Mouse (Mus musculus) natural killer cell, adult 2 months (primary cell): Measurements from ENCODE around the gene 4930564D02Rik.

Experiments
- DNase-seq, 2 experiments: peaks; one replicate each; pipeline ENCODE4 v3.0.0; 2022; ENCODE audit warnings: low spot score in 2 of 2

The 4930564D02Rik gene

DNA sequence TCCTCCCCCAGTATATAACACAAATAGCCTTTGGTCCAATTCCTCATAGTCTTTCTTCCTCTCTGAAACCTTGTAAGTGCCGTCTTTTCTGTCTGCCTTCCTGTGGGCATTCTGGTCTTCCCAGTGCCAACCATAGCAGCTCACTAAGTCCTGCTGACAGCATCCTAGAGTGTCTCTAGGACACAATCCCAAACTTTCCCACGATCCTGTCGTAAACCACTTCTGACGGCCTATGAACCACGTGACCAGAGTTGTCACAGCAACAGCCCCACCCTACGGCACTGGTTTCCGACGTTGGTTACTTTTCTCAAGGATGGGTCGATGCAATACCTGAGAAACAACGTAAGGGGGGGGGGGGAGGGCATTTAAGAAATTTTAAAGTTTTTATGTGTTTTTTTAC is at the start of gene 4930564D02Rik:
4930564D02Rik (plus strand) TSS at position 301 of the 400 bp plus-strand sequence.
- DNase-seq, result no peak

DNA sequence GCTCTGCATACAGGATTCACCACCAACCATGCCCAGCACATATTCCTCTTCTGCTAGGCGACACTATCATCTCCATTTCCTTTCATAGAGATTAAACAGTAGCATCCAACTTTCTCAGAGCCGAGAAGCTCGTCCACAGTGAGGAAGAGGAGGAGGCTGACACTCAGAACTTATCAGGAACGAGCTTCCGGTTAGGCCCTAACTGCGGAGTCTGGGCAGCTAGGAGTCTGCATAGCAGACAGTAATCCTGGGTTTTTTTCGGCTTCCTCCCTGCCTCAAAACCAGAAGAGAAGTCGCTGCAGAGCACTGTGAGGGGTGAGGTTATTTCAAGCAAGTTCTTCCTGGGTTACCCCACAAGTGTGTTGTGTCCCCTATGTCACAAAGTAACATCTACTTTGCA is 49.3 kb upstream of the 4930564D02Rik start:
- no peak for DNase-seq

DNA sequence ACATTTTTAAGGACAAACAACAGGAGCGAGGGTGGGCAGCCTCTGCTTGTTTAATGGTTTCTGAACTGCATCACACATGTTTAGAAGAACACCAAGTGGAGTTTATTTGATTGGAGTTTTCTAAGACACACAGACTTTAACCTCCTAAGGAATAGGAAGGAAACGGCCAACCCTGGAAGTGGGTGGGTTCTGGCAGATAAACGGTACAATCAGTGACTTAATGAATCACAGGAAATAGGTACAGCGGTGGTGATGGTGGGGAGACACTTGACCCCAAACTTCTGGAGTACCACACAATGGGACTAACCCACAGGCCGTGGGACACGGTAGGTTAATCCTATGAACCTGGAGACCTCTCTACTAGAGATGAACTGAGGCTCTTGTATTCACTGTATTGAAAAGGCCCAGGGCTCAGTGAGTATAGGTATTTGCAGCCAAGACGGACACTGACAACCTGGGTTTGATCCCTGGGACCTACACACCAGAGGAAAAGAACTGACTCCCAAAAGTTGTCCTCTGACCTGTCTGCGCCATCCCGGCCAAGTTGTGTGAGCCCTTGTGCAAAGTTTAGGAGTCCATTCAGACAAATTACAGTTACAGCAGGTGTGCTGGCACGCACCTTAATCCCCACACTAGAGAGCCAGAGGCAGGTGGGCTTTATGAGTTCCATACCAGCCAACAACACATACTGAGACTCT is 48.4 kb upstream of the 4930564D02Rik start:
- DNase-seq, result no peak

DNA sequence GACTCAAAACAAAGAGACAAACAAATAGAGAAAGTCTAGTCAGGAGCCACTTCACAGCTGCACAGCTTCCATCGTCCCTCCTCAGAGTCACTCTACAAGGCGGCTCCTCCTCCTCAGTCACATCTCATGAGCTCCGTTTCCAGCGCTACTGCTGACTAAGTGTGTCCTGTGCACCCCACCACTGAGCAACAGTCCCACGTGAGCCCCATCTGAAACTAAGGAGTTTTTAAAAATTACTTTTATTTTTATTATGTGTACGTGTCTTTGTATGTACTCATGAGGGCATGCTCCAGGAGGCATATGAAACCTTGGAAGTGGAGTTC is 47.9 kb upstream of the 4930564D02Rik start:
- no peak for DNase-seq

DNA sequence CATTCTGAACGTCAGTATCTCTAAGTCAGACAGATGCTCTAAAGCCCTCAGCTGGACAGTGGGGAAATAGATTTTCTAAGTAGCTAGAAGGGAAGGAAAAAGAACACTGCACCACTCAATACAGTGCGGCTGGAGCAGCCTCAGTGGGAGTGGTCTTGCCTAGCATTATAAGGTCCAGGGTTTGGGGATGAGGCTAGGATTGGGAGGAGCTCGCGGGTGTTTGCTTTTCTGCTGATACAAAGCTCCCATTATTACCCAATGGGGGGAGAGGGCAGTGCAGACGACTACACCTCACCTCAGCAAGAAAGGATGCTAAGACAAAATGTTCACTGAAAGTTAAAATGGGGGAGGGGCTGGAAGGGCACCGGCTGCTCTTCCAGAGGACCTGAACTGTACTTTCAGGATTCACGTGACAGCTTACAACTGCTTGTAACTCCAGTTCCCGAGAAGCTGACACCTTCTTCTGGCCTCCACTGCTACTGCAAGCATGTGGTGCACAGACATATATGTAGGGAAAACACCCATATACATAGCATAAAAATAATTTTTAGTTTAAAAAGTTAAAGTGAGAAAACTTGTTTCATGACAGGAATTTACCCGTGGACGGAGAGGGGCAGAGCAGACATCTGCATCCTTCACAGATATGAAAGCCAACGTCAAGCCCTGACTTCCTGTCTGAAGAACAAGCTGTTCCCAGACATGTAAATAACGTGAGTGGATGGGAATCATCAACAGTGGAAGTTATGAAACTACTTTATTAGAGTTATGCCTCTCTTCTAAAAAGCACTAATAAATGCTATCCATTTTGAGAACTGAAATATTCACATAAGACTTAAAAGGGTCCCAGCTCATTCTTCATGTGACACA is 46.6 kb upstream of the 4930564D02Rik start:
- no peak for DNase-seq

DNA sequence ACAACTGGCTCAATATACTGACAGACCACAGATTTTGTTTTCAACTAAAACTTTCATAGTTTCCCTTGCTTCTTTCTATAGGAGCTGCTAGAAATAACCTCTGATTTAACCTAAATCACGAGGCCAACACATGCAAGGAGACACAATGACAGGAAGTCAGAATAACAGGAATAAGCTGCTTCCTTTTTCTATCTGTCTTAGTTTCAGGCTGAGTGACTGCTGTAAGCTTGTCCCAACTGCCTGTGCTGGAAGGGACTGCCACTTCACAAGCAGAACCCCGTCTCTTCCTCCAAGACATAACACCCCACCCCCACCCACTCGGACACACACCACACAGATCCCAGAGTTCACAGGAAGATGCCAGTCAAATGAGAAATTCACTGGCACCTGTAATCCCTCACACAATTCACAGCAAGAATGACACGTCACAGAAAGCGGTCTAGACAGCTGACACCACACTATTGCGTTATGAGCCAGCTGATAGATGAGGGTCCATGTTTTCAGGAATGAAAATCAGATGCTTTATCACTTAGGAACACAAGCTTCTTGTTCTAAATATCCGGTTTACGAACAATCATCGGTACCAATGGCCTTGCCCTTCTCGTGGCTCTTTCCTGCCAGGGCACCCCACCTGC is 43.2 kb upstream of the 4930564D02Rik start:
- no peak for DNase-seq

DNA sequence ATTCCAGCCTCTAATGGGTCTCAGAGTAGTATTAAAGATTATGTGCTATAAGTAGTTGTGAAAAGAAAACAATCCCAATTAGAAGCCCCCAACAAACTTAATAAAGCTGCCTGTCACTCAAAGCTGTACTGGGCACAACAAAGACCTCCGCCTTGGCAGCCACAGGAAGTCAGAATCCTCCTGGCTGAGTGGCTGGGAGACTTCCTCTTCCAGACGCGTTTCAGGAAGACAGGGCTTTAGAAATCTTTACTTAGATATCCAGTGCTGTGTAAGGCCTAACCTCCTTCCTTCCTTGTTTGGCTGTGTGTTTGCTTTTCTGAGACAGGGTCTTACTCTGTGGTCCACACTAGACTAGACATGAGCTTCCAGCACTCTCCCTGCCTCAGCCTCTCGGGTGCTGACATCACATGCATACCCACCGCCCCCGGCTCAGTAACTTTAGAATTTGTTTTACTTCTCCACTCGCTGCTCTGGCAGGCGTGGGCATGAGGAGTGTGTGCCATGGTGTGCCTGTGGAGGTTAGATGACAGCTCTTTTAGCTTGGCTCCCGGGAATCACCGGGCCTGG is 30.3 kb upstream of the 4930564D02Rik start:
- no peak for DNase-seq

DNA sequence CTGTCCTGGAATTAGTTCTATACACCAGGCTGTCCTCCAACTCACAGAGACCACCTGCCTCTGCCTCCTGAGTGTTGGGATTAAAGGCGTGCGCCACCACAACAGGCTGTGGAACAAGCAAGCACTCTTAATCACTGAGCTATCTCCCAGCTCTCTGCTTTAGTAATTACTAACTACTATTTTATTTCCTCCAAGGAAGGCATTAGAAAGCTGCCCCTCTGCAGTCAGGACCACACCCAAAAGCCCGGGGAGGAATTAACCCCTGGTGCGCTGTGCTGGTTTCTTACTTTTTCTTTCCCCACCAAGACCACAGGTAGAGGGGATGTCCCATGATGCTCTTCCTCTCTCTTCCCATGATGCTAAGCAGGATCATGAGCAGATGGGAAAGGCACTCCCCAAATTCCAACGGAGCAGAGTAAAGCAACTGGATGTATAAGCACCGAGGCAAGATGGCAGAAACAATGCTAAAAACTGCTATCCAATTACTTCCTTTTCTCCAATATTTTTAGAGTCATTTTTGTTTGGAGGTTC is 29.3 kb upstream of the 4930564D02Rik start:
- no peak for DNase-seq

DNA sequence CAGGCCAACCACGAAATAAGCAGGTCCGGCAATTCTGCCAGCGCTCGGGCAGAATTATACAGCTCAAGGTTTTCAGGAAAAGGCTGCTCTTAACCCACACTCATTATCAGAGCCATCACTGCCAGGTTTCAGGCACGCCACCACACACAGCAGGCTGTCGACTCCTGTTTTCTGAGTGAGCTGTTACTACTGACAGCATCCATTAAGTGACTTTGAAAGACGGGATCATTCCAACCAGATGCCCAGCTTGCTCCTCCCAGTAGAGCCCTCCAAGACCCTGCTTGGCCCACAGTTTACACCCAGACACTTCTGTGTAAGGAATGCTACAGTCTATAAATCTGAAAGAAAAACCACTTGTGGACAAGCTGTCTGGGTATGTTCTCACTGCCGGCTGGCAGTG is 26.6 kb upstream of the 4930564D02Rik start:
- no peak for DNase-seq

DNA sequence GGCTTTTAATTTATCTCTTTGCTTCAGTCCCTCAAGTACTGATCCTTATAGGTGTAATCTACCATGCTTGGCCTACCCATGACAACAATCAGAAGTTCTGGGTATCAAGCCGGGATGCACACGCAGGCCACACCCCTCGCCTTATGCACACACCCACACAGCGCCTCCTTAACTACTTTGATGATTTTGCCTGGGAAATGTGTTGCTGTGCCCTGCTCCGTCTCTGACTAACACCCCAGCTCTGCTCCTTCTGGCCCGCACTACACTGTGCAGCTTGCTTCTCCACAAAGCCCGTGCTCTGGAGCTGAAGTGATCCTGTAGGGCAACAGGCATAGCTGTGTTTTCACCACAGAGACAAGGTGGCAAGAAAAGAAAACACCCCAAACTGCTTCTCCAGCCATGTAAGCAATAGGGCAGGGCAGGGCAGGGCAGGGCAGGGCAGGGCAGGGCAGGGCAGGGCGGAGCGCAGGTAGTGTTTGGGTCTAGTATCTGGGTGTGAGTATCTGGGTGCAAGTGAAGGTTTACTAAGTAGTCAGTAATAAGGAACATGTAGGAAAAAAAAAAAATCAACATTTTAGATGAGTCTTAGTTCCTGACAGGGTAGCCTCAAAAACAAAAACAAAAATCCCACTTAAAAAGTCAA is 25.5 kb upstream of the 4930564D02Rik start:
- no peak for DNase-seq

DNA sequence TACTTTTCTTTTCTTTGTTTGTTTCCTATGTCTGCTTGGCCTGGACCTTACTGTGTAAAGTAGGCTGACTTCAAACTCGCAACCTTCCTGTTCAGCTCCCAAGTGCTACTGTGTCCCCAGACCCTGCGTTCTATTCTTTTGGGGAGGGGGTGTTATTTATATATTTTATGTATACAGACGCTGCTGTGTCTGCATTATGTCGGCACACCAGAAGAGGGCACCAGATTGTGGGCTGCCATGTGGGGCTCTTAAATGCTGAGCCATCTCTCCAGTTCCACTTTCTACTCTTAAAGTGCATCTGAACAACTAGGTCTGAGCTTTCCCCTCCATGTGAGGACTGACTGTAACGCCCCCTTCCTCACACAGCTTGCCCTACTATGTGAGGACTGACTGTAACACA is 22.9 kb upstream of the 4930564D02Rik start:
- no peak for DNase-seq

DNA sequence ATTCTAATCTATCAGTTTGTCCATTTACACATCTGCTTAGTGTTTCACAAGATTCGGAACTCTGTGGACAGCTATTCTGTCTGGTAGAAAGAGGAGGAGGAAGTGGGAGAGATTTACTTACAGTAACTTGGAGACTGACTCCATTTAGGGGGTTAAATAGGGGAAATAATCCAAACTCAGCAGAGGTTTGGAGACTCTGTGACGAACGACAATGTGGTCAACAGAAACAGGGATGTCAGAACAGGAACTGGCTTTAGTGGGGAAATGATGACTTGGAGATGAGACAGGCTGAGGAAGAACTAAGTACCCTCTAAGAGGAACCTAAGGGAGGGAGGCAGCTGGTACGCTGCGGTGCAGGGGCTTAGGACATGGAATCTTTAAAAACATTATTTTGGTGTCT is 19.8 kb upstream of the 4930564D02Rik start:
- DNase-seq, result no peak

DNA sequence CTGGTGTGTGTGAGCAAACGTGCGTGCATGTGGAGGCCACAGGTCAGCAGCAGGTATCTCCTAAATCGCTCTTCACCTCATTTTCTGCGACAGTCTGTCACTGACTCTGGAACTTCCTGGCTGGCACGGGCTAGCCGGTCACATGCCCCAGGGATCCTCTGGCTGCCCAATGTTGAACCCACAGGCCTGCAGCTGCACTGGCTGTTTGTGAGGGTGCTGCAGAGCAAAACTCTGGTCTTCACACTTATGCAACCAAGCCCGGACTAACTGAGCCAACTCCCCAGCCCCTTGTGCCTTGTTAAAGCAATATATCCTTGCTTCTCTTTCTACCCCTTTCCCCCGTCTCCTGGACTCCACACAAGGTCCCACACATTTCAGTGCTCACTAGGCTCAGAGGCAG is 19.0 kb upstream of the 4930564D02Rik start:
- no peak for DNase-seq

DNA sequence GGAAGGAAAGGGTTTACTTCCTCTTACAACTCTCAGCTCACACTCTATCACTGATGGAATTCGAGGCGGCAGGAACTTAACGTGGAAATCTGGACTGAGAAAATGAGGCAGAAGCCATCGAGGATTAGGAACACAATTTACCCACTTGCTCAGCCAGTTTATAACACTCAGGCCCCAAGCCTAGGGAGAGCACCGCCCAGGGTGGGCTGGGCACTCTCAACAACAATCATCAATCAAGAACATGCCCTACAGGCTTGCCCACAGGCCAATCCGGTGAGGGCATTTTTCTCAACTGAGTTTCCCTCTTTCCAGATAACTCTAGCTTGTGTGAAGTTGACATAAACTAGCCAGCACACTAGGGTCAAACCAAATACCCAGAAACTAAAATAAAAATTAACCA is 16.8 kb upstream of the 4930564D02Rik start:
- no peak for DNase-seq

DNA sequence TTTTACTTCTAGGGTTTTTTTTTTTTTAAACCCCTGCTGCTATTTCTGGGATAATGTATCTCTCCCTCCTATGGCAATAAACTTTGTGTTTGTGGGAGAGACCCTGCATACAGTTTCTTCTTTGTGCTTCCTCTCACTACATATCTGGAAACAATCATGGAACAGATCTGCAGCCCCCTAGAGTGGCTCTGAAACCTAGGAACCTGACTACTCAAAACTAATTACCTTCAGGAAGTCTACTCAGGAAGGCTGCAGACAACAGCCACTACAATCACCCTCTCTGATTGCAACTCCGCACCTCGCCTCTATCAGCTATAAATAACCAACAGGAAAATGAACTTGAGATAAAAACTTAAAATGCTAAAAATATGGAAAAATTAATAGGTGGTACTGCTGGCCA is 15.5 kb upstream of the 4930564D02Rik start:
- DNase-seq, result no peak

DNA sequence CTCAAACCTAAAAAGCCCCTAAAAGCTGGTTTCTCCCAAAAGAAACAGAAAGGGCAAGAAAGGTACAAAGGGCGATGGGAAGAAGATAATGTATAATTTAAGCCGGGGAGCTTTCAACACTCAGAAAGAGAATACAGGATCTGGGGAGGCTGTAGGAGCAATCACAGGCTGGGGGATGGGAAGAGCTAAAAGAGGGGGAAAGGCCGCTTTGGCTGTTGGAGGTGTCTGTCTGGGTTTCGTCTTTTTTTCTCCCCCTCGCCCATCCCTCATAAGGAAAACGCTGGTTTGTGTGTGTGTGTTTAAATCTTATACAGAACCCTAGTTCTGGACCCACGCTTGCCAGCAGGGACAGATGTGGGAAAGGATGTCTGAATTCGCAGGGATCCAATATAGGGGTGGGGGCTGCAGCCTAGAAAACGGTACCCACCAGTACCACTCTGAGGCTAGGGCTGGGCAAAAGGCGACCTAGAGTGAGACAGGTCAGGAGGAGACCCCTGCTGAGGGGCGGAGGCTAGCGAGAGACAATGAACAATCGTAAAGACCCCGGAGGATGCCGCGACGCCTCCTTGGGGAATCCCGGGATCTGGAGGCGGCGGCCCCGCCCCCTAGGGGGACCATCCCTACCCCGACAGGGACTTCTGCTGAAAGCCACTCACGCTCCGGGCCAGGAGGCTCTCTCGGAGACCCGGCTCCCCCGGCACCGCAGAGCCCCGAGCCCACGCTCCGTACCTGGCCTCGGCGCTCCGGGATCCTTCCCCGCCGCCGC is 14.3 kb upstream of the 4930564D02Rik start:
- no peak for DNase-seq

DNA sequence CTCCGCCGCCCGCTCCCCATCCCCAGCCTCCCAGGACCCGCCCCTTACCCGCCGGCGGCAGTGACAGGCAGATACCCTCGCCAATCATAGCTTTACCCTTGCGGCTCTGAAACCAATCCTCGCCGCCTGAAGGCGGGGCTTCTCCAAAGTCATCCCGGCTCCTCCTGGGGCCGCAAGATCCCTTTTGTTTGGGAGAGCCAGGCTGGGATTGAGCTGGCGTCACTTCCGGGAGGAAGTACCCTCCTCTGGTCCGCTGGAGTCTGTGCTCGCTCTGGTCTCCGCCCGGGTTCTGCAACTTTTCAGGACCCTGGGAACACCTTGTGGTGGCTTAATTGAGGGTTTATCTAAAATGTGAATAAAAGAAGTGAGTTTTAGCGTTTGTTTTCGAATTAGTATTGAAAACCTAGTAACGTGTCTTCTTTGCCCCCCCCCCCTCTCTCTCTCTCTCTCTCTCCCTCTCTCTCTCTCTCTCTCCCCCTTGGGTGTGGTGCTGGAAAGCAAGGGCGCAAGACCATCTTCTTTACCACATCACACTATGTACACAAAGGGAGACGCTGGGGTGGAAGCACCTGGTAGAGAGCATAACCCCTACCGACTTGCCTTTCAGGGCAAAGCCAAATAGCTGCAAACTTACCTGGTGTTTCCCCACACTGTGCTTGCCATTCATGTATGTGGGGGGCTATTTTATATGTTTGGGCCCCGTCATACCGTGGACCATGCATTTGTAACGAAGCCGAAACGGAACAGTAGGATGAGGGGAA is 13.5 kb upstream of the 4930564D02Rik start, which contains the start of gene Cttnbp2nl:
Cttnbp2nl (minus strand) TSS at position 210 of the 761 bp plus-strand sequence.
- peak; percentile 72 to 73 for DNase-seq

DNA sequence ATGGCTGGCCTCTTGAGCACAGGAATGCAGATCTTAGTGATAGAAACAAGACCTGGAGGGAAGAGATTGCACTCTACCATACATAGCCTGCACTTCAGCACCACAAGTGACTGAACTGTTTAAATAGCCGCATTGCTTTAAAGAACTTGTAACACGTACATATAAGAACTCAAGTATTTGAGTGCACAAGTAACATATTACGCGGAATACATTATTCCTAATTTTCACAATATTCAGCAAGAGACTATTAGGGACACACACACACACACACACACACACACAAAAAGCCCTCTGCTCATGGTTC is 13.0 kb upstream of the 4930564D02Rik start:
- no peak for DNase-seq

DNA sequence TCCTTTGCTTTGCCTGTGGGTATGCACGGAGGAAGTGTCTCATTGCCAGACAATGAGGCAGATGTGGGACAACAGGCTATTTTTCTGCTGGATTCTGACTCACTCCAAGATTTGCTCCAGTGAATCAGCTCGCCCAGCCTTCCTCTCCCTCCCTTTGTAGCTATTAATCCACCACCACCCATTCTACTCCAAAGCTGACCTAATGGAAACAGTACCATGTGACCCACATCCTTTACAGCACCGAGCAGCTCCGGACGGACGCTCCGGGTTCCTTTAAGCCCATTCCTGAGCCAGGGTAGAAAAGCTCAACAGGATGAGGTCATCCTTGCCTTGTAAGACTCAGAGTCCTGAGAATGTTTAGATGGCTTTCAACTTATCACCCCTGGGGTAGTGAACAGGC is 11.7 kb upstream of the 4930564D02Rik start:
- no peak for DNase-seq

DNA sequence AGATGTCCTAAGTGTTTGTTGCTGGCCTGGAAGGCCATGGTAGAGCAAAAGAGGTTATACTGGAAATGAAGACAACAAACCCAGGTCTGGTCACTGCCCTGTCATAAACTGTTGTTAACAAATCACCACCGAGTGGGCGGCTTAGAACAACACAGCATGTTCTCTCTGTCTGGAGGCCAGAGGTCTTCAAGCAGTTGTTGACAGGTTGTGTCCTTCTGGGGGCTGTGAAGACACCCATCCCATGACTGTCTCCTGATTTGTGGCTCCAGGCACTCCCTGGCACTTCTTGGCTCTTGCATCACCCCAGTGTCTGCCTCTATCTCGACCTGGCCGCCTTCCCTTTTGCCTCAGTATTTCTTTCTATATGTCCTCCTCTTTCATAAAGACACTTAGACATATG is 11.0 kb upstream of the 4930564D02Rik start:
- DNase-seq, result no peak
